Mouse (Mus musculus) frontal cortex, postnatal 14 days (tissue): ENCODE results near the gene Rap1a.
A peak's percentile ranks its signal among the peaks of the same experiment; 100 is the strongest.

ENCODE experiments used
- DNase-seq, 2 experiments: peaks; one replicate each; pipeline ENCODE4 v3.0.0; 2022; ENCODE audit warnings: low spot score in 2 of 2

The Rap1a gene

DNA sequence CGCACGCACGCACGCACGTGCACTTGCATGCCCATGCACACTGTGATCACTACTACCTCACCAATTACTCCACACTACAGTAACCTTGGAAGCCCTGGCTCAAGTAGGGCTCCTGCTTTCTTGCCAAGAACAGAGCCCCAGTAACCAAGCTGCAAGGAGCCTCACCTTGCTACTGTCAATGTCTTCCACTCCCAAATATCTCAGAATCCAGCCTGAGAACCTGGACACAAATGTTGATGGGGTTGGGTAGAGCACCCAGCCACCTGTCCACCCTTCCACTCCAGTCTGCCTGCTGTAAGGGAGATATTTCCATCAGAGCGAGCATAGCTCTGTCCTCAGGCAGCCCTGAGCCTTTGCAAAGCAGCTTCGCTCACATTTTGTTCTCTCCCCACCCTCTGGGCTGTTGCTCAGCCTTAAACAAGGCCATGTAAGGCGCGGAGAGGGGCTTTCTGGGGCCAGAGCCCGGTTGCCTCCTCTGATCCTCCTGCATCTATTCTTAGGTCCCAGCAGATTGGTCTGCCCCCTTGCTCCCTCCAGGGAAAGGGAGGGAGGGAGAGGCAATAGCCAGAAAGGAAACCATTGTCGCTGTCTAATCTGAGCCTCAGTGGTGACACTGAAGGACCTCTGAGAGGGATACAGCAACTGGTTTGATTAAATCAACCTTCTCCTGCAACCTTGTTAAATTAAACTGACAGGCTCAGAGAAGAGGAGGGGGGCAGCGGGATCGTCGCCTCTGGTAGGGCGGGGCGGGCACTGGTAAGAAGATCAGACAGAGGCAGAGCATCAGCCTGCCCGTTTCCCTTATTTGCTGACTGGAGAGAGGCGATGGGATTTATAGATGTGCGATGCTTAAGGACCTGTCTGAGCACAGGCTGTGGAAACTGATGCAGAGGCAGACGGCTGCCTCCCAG, 105.4 kb downstream of the Rap1a start:
- DNase-seq: no peak

GRCm38 (mm10) chr3:105693327-105694080, 107.6 kb downstream of the Rap1a start:
- DNase-seq: peak; percentile 62 to 82

- DNase-seq: no peak
Measured at GRCm38 (mm10) chr3:105688536-105688935, 112.6 kb downstream of the Rap1a start.

- peak; percentile 89 to 93 for DNase-seq
Measured at GRCm38 (mm10) chr3:105687324-105688060, 113.6 kb downstream of the Rap1a start, which contains the start of gene Ddx20. TSS of gene Ddx20 (minus strand) at chr3:105687574.

GRCm38 (mm10) chr3:105686394-105687323, 114.5 kb downstream of the Rap1a start:
- no peak for DNase-seq

DNA sequence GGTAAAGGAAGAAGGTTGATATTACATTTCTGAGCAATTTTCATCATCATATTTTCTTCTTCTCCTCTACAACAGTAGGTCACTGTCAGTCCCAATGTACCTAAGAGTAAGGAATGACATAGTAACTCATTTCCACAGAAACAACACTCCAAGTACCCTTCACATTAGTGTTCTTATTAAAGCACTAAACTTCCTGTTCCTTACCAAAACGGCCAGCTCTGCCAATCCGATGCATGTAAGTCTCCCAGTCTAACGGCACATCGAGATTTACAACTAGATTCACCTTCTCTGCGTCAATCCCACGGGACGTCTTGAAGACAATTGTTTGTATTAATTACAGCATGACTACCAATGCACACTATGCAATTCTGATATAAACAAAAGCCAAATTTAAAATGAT, 120.8 kb downstream of the Rap1a start:
- no peak for DNase-seq
